Mouse (Mus musculus) embryonic facial prominence, embryonic 12.5 days (tissue): ENCODE measurements around the gene Gm10803. TPM values are rescaled to one million over a fixed set of nuclear protein-coding genes. Genes with fewer than 3 reads are reported as not detected.

Experiments
- ATAC-seq: fragments of 200-750 bp; cut with Nextera tagmentation; 2 replicates; pipeline ENCODE4 v1.8.0; 2017; ENCODE audit not compliant: insufficient number of reproducible peaks, insufficient read depth, low FRiP score, low TSS enrichment
- H3K27ac ChIP-seq: fragments of 300-500 bp; sonication (generic); 2 replicates; pipeline ENCODE4 v1.5.1; 2016; ENCODE audit warnings: mild to moderate bottlenecking
- H3K27me3 ChIP-seq: fragments of 300-500 bp; sonication (generic); 2 replicates; pipeline ENCODE4 v1.6.1; 2016; ENCODE audit warnings: mild to moderate bottlenecking, moderate library complexity
- H3K36me3 ChIP-seq: fragments of 300-500 bp; sonication (generic); 2 replicates; pipeline ENCODE4 v1.6.1; 2016; ENCODE audit warnings: mild to moderate bottlenecking
- H3K4me1 ChIP-seq: fragments of 300-500 bp; sonication (generic); 2 replicates; pipeline ENCODE4 v1.6.1; 2016
- H3K4me2 ChIP-seq: fragments of 300-500 bp; sonication (generic); replicated peaks from 2 replicates; pipeline ENCODE4 v1.6.1; 2016; ENCODE audit warnings: mild to moderate bottlenecking, moderate library complexity
- H3K4me3 ChIP-seq: fragments of 300-500 bp; sonication (generic); 2 replicates; pipeline ENCODE4 v1.5.1; 2016; ENCODE audit warnings: mild to moderate bottlenecking
- H3K9ac ChIP-seq: fragments of 300-500 bp; sonication (generic); 2 replicates; pipeline ENCODE4 v1.6.1; 2016; ENCODE audit warnings: mild to moderate bottlenecking, moderate library complexity
- H3K9me3 ChIP-seq: fragments of 300-500 bp; sonication (generic); 2 replicates; pipeline ENCODE4 v1.6.1; 2016; ENCODE audit warnings: mild to moderate bottlenecking, moderate library complexity
- WGBS: fragments of 180-500 bp; shearing (Covaris S2); methylation state at CpG from one replicate; pipeline ENCODE4 v1.1.7; 2016; 5-methylcytosine and 5-hydroxymethylcytosine counted together
- polyA plus RNA-seq: library from polyadenylated mRNA; unstranded; fragments of >200 nt; fragmentation: Nextera tagmentation; extraction: Ambion mirVana; gene quantifications from 2 replicates; pipeline ENCODE4 v1.2.1, GENCODE M21; 2016

Gm10803 gene
- polyA plus RNA-seq, 1 experiment from 2014 or later, result not detected

GRCm38 (mm10) chr2:93593121-93593520, 32.8 kb downstream of the Gm10803 start:
- Histone ChIP-seq H3K4me3 (no peak overlapping the region), H3K27ac (no peak overlapping the region), H3K9me3 (no peaks in the 10 kb centered on the region), H3K9ac (no peak overlapping the region), H3K4me2 (no peak overlapping the region), H3K4me1 (peaks cover 32% of the 10 kb centered on the region), H3K36me3 (no peaks in the 10 kb centered on the region), H3K27me3 (no peaks in the 10 kb centered on the region)
- WGBS, result 83% methylated on average over 10 of the region's 10 CpGs
- no peak for ATAC-seq

DNA sequence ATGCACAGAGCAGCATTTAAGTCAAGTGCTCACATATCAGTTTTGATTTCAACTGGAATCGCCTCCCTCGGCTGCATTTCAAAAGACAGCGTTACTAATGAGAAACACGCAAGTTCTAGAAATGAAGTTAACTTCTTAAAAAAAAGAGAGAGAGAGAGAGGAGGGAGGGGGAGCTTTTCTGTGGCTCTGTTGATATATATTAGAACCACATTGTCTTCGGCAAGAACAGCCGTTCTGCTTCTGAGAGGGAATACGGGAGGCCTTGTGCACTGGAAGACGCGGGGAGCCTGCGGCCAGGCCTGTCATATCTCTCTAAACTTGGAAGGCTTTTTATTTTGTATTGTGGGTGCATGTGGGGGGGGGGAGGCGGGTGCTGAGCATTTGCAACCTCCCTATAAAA, 36.8 kb downstream of the Gm10803 start:
- Histone ChIP-seq H3K9ac (no peak overlapping the region), H3K4me3 (no peak overlapping the region), H3K36me3 (no peaks in the 10 kb centered on the region), H3K27me3 (no peaks in the 10 kb centered on the region), H3K9me3 (no peaks in the 10 kb centered on the region), H3K27ac (peak overlapping the region; percentile 88), H3K4me2 (peak overlapping the region; percentile 15; the same call in 1 of the 2 replicates), H3K4me1 (peaks cover 48% of the 10 kb centered on the region)
- 25% methylated on average over 11 of the region's 11 CpGs for WGBS
- ATAC-seq, result no peak

- H3K27me3 ChIP-seq, result no peaks in the 10 kb centered on the region
- peak overlapping the region; percentile 50; the same call in 1 of the 2 replicates for H3K27ac ChIP-seq
- no peaks in the 10 kb centered on the region for H3K9me3 ChIP-seq
- no peaks in the 10 kb centered on the region for H3K36me3 ChIP-seq
- no peak for ATAC-seq
- H3K4me1 ChIP-seq, result peaks cover 38% of the 10 kb centered on the region
- WGBS, result 28% methylated on average over 9 of the region's 9 CpGs
- H3K4me2 ChIP-seq, result no peak overlapping the region
- no peak overlapping the region for H3K9ac ChIP-seq
- no peak overlapping the region for H3K4me3 ChIP-seq
Measured at GRCm38 (mm10) chr2:93599731-93600130, 39.4 kb downstream of the Gm10803 start.

GRCm38 (mm10) chr2:93604601-93605285, 44.4 kb downstream of the Gm10803 start:
- H3K9me3 ChIP-seq, result no peaks in the 10 kb centered on the region
- no peaks in the 10 kb centered on the region for H3K27me3 ChIP-seq
- no peaks in the 10 kb centered on the region for H3K36me3 ChIP-seq
- ATAC-seq, result no peak
- no peak overlapping the region for H3K4me3 ChIP-seq
- WGBS, result 89% methylated on average over 6 of the region's 6 CpGs
- peaks cover 6% of the 10 kb centered on the region for H3K4me1 ChIP-seq
- no peak overlapping the region for H3K4me2 ChIP-seq
- H3K27ac ChIP-seq, result no peak overlapping the region
- H3K9ac ChIP-seq, result no peak overlapping the region

DNA sequence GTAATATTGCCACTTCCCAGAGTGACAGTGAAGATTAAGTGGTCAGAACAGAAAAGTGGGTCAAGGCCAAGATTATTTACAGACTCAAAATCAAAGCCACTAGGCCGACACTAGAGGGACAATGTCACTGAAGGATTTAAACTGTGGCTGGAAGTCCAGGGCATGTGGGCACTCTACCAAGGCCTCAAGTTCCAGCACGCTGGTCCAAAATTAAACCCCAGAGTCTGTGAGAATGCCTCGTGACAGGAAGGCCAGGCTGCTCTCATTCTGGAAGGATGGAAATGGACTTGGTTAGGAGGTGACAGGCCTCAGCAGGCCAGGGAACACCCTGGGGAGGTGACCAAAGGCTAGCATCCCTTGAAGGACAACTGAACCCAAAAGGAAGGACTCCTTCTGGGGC, 48.4 kb downstream of the Gm10803 start:
- peaks cover 12% of the 10 kb centered on the region; the same call in 1 of the 2 replicates for H3K4me1 ChIP-seq
- 78% methylated on average over 3 of the region's 3 CpGs for WGBS
- H3K27ac ChIP-seq, result no peak overlapping the region
- H3K9ac ChIP-seq, result no peak overlapping the region
- no peak for ATAC-seq
- no peak overlapping the region for H3K4me3 ChIP-seq
- no peaks in the 10 kb centered on the region for H3K36me3 ChIP-seq
- H3K9me3 ChIP-seq, result no peaks in the 10 kb centered on the region
- H3K27me3 ChIP-seq, result no peaks in the 10 kb centered on the region
- no peak overlapping the region for H3K4me2 ChIP-seq

DNA sequence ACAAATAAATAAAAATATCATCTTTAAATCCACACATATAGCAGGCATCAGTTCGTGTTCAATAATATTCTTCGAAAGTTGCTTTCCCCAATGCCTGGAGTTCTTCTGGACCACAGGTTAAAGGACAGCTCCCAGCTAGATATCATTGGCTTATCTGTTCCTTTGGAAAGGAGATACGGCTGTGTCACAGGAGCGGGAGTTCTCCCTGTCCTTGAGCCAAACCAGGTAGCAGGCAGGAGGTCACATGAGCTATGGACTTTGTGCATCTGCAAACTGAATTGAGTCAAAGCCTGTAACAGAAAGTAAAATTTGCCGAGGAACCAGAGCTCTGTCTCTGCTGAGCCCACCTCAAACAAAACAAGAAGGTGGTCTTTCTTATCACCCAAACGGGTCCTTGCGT, 52.7 kb downstream of the Gm10803 start:
- Histone ChIP-seq H3K4me2 (no peak overlapping the region), H3K27me3 (no peaks in the 10 kb centered on the region), H3K27ac (no peak overlapping the region), H3K36me3 (no peaks in the 10 kb centered on the region), H3K4me3 (no peak overlapping the region), H3K9ac (no peak overlapping the region), H3K4me1 (peaks cover 38% of the 10 kb centered on the region), H3K9me3 (no peaks in the 10 kb centered on the region)
- 85% methylated on average over 7 of the region's 7 CpGs for WGBS
- no peak for ATAC-seq

Other genes with a start within 250 kb of the Gm10803 start
- 16.1 and 16.3 TPM in 2 replicates for gene Tspan18, start 226.1 kb upstream of the Gm10803 start, polyA plus RNA-seq
- 24.6 and 25.0 TPM in 2 replicates for gene Cd82, start 97.4 kb upstream of the Gm10803 start, polyA plus RNA-seq
- 24.3 and 27.8 TPM in 2 replicates for gene Alx4, start 81.8 kb downstream of the Gm10803 start, polyA plus RNA-seq